Mouse (Mus musculus) liver, embryonic 11.5 days (tissue): Measurements from ENCODE around the gene Ndufc1. TPM values are rescaled to one million over a fixed set of nuclear protein-coding genes. Genes with fewer than 3 reads are reported as not detected.
A peak's percentile ranks its signal among the peaks of the same experiment; 100 is the strongest.
"Not testable (repeated sequence)": the region's sequence is repeated elsewhere in the genome, so short reads cannot be mapped to it uniquely, and the experiment has no call there.

Experiments
- ATAC-seq: fragments of 200-750 bp; cut with Nextera tagmentation; replicated peaks from 2 replicates; pipeline ENCODE4 v1.8.0; 2017; ENCODE audit warnings: moderate number of reproducible peaks, mild to moderate bottlenecking, moderate TSS enrichment, moderate library complexity; ENCODE audit not compliant: low FRiP score
- DNase-seq: peaks from one replicate; pipeline ENCODE4 v3.0.0-alpha.2; 2017; ENCODE audit warnings: low spot score
- H3K27ac ChIP-seq: fragments of 300-500 bp; sonication (generic); 2 replicates; pipeline ENCODE4 v1.5.1; 2014; ENCODE audit warnings: mild to moderate bottlenecking, low read depth, low read length, control low read depth
- H3K27me3 ChIP-seq: fragments of 300-500 bp; sonication (generic); replicated peaks from 2 replicates; pipeline ENCODE4 v1.6.1; 2014; ENCODE audit warnings: low read length, mixed read lengths; ENCODE audit not compliant: control insufficient read depth, insufficient read depth
- H3K36me3 ChIP-seq: fragments of 300-500 bp; sonication (generic); 2 replicates; pipeline ENCODE4 v1.6.1; 2014; ENCODE audit warnings: mild to moderate bottlenecking, low read length, moderate library complexity, mixed read lengths; ENCODE audit not compliant: control insufficient read depth, insufficient read depth
- H3K4me1 ChIP-seq: fragments of 300-500 bp; sonication (generic); replicated peaks from 2 replicates; pipeline ENCODE4 v1.6.1; 2014; ENCODE audit warnings: low read length, mixed read lengths; ENCODE audit not compliant: control insufficient read depth, insufficient read depth
- H3K4me2 ChIP-seq: fragments of 300-500 bp; sonication (generic); 2 replicates; pipeline ENCODE4 v1.6.1; 2014; ENCODE audit warnings: mild to moderate bottlenecking, control low read depth, moderate library complexity
- H3K4me3 ChIP-seq: fragments of 300-500 bp; sonication (generic); 2 replicates; pipeline ENCODE4 v1.5.1; 2014; ENCODE audit warnings: low read depth, low read length, control low read depth
- H3K9ac ChIP-seq: fragments of 300-500 bp; sonication (generic); 2 replicates; pipeline ENCODE4 v1.6.1; 2014; ENCODE audit warnings: low read depth, low read length, control low read depth
- H3K9me3 ChIP-seq: fragments of 300-500 bp; sonication (generic); 2 replicates; pipeline ENCODE4 v1.6.1; 2016; ENCODE audit warnings: low read length, inconsistent platforms, mixed read lengths; ENCODE audit not compliant: control insufficient read depth
- WGBS: fragments of 180-500 bp; shearing (Covaris S2); extraction: QIAGEN DNeasy Blood & Tissue Kit; methylation state at CpG from one replicate; pipeline ENCODE4 v1.1.7; 2014; 5-methylcytosine and 5-hydroxymethylcytosine counted together
- polyA plus RNA-seq: library from polyadenylated mRNA; unstranded; fragments of >200 nt; fragmentation: Nextera tagmentation; extraction: Ambion mirVana; gene quantifications from 2 replicates; pipeline ENCODE4 v1.2.1, GENCODE M21; 2014

The Ndufc1 gene
- polyA plus RNA-seq, 1 experiment from 2014 or later, result 701 TPM

DNA sequence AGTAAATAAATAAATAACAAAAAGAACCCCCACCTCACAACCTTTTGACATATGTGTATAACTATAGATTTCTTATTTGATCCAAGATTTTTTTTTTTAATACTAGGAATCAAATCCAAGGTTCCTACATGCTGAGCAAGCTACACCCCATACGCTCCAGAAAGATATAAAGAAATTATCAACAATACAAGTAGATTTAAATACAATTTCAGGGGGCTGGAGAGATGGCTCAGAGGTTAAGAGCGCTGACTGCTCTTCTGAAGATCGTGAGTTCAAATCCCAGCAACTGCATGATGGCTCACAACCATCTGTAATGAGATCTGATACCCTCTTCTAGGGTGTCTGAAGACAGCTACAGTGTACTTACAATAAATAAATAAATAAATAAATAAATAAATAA lies 15.8 kb downstream of the Ndufc1 start:
- peaks cover 13% of the 10 kb centered on the region for H3K27me3 ChIP-seq
- not testable (repeated sequence) for H3K36me3 ChIP-seq, H3K4me2 ChIP-seq, DNase-seq, H3K4me1 ChIP-seq, H3K9me3 ChIP-seq, H3K27ac ChIP-seq, H3K9ac ChIP-seq, ATAC-seq, H3K4me3 ChIP-seq
- 87% methylated on average over 3 of the region's 3 CpGs for WGBS

DNA sequence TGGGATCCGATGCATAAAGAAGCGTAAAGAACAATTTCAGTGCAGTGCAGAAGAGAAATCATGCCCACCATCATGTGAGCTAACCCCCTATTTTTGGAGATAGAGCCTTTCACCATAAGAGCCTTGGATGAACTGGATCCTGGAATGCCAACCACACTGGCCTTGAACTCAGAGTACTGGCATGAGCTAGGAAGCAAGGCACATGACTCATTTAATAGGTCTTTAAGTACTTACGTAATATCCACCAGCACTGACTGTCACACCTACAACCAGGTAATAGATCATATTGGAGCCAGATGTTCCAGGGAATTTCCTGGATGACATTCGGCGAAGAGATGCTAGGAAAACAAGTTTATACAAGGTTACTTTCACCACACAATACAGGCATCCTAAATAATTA lies 17.2 kb downstream of the Ndufc1 start:
- peaks cover 9% of the 10 kb centered on the region for H3K4me1 ChIP-seq
- H3K27ac ChIP-seq, result no peak overlapping the region
- ATAC-seq, result no peak
- H3K27me3 ChIP-seq, result peaks cover 10% of the 10 kb centered on the region
- no peak overlapping the region for H3K9ac ChIP-seq
- 89% methylated on average over 5 of the region's 5 CpGs for WGBS
- H3K9me3 ChIP-seq, result no peaks in the 10 kb centered on the region
- no peak overlapping the region for H3K4me3 ChIP-seq
- H3K36me3 ChIP-seq, result no peaks in the 10 kb centered on the region
- no peak for DNase-seq
- no peak overlapping the region for H3K4me2 ChIP-seq

DNA sequence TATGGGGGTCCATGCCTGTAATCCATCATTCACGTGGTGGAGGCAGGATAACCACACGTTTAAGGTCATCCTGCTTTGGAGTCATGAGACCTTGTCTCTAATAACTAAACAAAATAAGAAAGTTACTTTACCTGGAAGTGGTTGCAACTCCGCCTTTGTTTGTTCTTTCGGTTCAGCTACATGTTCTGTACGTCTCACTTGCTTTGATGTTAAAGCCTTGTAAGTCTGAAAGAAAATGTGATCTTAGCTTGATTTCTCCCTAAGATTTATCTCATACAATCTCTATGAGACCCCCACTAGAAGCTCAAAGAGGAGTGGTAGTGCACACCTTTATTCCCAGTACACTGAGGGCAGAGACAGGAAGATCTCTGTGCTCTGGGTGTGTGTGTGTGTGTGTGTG lies 17.7 kb downstream of the Ndufc1 start:
- no peak for ATAC-seq
- Histone ChIP-seq H3K27ac (no peak overlapping the region), H3K9ac (no peak overlapping the region), H3K4me1 (peaks cover 9% of the 10 kb centered on the region), H3K36me3 (no peaks in the 10 kb centered on the region), H3K4me2 (no peak overlapping the region), H3K4me3 (no peak overlapping the region), H3K9me3 (no peaks in the 10 kb centered on the region), H3K27me3 (peaks cover 8% of the 10 kb centered on the region)
- DNase-seq, result no peak
- 75% methylated on average over 5 of the region's 5 CpGs for WGBS

DNA sequence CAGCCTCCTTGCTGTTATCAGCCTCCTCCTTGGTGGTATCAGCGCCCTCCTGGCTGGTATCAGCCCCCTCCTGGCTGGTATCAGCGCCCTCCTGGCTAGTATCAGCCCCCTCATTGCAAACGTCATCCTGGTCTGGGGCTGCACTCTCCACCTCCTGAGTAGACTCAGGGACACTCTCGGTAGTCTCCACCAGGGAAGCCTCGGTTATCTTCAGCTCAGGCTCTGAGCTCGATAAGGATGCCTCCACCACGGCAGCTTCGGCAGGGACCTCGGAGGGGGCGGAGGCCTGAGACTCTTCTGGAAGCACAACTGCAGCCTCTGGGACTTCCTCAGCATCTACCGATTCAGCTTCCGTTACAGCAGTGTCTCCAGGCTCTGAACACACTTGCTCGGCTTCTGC lies 19.9 kb downstream of the Ndufc1 start:
- 1% methylated on average over 13 of the region's 13 CpGs for WGBS
- Histone ChIP-seq H3K9ac (no peak overlapping the region), H3K4me2 (peak overlapping the region; percentile 51), H3K27ac (no peak overlapping the region), H3K4me3 (peak overlapping the region; percentile 0), H3K4me1 (peaks cover 9% of the 10 kb centered on the region), H3K27me3 (no peaks in the 10 kb centered on the region), H3K36me3 (no peaks in the 10 kb centered on the region), H3K9me3 (no peaks in the 10 kb centered on the region)
- DNase-seq (peak; percentile 64), ATAC-seq (peak; percentile 99)

DNA sequence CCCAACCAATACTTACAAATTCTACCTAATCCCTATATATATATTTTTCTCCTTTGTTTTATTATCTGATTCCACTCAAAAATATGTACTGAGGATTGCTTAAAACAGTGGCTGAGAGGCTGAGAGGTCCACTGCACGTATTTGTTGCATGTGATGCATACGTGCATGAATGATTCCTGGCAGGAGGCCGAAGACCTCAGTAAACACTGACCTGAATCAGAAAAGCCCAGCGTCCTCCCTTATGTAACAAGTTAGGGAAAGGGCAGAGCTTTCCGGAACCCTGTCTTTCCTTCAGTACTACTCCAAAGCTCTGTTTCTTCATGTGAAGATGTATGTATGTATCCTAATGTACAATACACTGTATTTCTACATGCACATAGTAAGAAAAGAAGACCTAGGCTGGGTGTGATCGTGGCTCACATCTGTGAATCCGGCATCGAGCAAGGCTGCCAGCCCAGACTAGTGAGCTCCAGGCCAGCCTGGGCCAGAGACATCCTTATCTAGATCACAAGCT lies 20.9 kb downstream of the Ndufc1 start:
- H3K4me1 ChIP-seq, result peaks cover 9% of the 10 kb centered on the region
- no peak overlapping the region for H3K9ac ChIP-seq
- H3K36me3 ChIP-seq, result no peaks in the 10 kb centered on the region
- peak overlapping the region; percentile 1; the same call in 1 of the 2 replicates for H3K4me2 ChIP-seq
- no peaks in the 10 kb centered on the region for H3K27me3 ChIP-seq
- no peak for DNase-seq
- WGBS, result 46% methylated on average over 8 of the region's 8 CpGs
- H3K9me3 ChIP-seq, result no peaks in the 10 kb centered on the region
- H3K27ac ChIP-seq, result no peak overlapping the region
- ATAC-seq, result no peak
- H3K4me3 ChIP-seq, result no peak overlapping the region

DNA sequence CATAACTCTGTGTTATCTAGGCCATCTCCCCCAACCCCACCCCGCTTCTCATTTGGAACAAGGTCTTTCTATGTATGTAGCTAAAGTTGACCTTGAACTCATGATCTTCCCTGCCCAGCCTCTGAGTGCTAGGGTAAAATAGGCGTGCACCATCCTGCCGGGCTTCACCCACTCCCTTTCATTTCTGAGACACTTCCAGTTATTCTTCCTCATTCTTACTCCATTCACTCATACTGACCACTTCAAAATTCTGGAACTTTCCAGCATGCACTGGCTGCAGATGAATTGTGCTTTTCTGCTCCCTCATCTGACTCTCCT lies 21.7 kb downstream of the Ndufc1 start:
- Histone ChIP-seq H3K9me3 (no peaks in the 10 kb centered on the region), H3K4me2 (no peak overlapping the region), H3K4me1 (peaks cover 9% of the 10 kb centered on the region), H3K9ac (no peak overlapping the region), H3K4me3 (no peak overlapping the region), H3K36me3 (no peaks in the 10 kb centered on the region), H3K27me3 (no peaks in the 10 kb centered on the region), H3K27ac (no peak overlapping the region)
- DNase-seq (no peak), ATAC-seq (no peak)
- 66% methylated on average over 3 of the region's 3 CpGs for WGBS

DNA sequence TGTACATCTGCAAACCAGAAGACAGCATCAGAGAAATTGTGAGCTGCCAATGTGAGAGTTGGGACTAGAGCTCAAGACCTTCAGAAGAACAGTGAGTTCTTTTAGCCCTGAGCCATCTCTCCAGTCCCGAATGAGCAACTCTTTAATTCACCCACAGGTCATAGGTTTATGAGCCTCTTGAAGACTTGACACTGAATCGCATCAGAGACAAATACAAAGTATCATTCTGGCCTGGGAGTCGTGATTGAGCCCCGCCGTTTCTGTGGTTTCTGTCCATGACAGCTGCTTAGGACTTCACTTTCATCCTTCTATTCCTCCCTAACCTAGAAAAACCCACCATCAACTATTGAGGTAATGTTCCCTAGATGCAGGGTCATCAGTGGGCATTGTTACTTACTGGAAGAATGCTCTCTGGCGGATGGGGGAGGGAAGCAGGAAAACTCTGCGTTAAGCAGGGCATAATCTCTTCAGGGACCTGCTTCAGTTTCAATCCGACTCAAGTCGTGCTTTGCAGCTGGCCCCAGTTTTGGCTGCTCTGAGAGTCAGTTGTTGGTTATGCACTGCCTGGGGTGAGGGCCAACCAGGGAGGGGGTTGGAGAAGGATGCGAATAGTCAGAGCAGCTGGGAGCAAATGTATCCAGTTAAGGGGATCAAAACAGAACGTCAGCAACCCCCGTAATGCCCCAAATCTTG lies 22.2 kb downstream of the Ndufc1 start:
- Histone ChIP-seq H3K9ac (no peak overlapping the region), H3K36me3 (no peaks in the 10 kb centered on the region), H3K9me3 (no peaks in the 10 kb centered on the region), H3K27me3 (no peaks in the 10 kb centered on the region), H3K27ac (no peak overlapping the region), H3K4me1 (peaks cover 9% of the 10 kb centered on the region), H3K4me3 (no peak overlapping the region), H3K4me2 (no peak overlapping the region)
- DNase-seq (no peak), ATAC-seq (no peak)
- 50% methylated on average over 12 of the region's 12 CpGs for WGBS

DNA sequence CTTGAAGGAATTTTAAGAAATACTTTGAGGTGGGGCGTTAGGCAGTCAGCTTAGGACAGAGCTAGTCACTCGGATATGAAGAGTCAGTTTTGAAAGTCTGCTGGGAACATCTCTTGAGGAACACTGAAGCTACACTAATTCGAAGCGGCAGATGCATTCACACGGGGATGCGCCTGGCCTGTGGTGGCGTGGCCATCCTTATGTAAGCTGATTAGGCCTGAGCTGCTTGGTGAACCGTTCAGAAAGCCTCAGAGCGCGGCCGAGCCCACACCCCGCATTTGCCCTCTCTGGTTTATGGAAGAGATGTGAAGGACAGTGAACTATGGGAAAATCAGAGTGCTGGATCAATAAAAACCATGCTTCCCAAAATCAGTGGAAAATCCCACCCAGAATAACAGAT lies 25.4 kb downstream of the Ndufc1 start:
- Histone ChIP-seq H3K9ac (no peak overlapping the region), H3K9me3 (no peaks in the 10 kb centered on the region), H3K4me1 (peaks cover 2% of the 10 kb centered on the region; the same call in 1 of the 2 replicates), H3K4me3 (no peak overlapping the region), H3K27ac (no peak overlapping the region), H3K4me2 (no peak overlapping the region), H3K27me3 (no peaks in the 10 kb centered on the region), H3K36me3 (no peaks in the 10 kb centered on the region)
- DNase-seq (no peak), ATAC-seq (no peak)
- 81% methylated on average over 12 of the region's 12 CpGs for WGBS

DNA sequence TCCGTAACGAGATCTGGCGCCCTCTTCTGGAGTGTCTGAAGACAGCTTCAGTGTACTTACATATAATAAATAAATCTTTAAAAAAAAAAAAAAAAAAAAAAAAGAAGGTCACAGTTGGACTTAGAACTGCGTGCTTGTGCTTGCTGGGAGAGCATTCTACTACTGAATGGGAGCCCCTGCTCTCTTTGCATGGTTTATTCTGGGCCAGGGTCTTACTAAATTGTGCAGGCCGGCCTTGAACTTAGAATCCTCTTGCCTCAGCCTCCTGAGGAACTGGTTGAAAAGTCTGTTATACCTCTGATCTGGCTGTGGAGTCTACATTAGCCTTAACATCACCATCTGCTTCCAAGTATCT lies 28.2 kb downstream of the Ndufc1 start:
- H3K4me3 ChIP-seq, result no peak overlapping the region
- no peaks in the 10 kb centered on the region for H3K27me3 ChIP-seq
- no peak overlapping the region for H3K4me2 ChIP-seq
- ATAC-seq, result no peak
- no peaks in the 10 kb centered on the region for H3K36me3 ChIP-seq
- no peaks in the 10 kb centered on the region for H3K9me3 ChIP-seq
- H3K27ac ChIP-seq, result no peak overlapping the region
- no peak for DNase-seq
- peaks cover 11% of the 10 kb centered on the region for H3K4me1 ChIP-seq
- 73% methylated on average over 2 of the region's 5 CpGs for WGBS
- no peak overlapping the region for H3K9ac ChIP-seq
